ENCODE assay signal across 20 mouse cellular contexts in genomic region chr9:116267411-116267810, GRCm38 (mm10).
A peak's percentile ranks its signal among the peaks of the same experiment; 100 is the strongest.
DNase-seq lines count a peak whose midpoint lies in the region; ATAC-seq and TF ChIP-seq lines count a peak whose summit lies in the region.
"Had no signal": no experiment of that assay in that cellular context is flagged by ENCODE, and none has a peak within 500 bp of the region (broad histone marks: within the 10 kb centered on the region; RNA-seq: fewer than 3 reads in every experiment).

No protein-coding gene starts in this region.

- CTCF ChIA-PET in Patski (lab: Charles Lee), result no interaction called here

- no peak for ATAC-seq in kidney, postnatal 0 days (replicated peaks; ENCODE audit: low FRiP score, low read depth)
- peak; percentile 90 for ATAC-seq in Patski
- ATAC-seq in intestine, embryonic 16.5 days, result no peak
- ATAC-seq: forebrain, embryonic 16.5 days; intestine, postnatal 0 days had no signal

- H3K9me3 ChIP-seq in kidney, postnatal 0 days (replicated peaks; ENCODE audit: low read length), result no peaks in the 10 kb centered on the region
- H3K9me3 ChIP-seq in intestine, embryonic 16.5 days (ENCODE audit: control insufficient read depth, low read length), result no peaks in the 10 kb centered on the region
- H3K9me3 ChIP-seq: embryonic facial prominence, embryonic 13.5 days; forebrain, embryonic 12.5 days; heart, embryonic 10.5 days; heart, embryonic 15.5 days; hindbrain, embryonic 10.5 days had no signal

- H3K36me3 ChIP-seq in kidney, postnatal 0 days (ENCODE audit: insufficient read depth, low read length), result no peaks in the 10 kb centered on the region
- H3K36me3 ChIP-seq in intestine, embryonic 16.5 days (ENCODE audit: control insufficient read depth, insufficient read depth, low read length), result no peaks in the 10 kb centered on the region
- H3K36me3 ChIP-seq: embryonic facial prominence, embryonic 13.5 days; forebrain, embryonic 12.5 days; heart, embryonic 10.5 days; heart, embryonic 15.5 days; hindbrain, embryonic 10.5 days had no signal

- intact Hi-C loops in gastrocnemius, adult 2 months (cut with DNase I), result no loop called here

- in situ Hi-C loops in Patski (cut with MboI; ENCODE audit: low pct_unique_long_range_greater_than_20kb), result no loop called here

- peak overlapping the region; percentile 25; the same call in 1 of the 2 replicates for H3K27ac ChIP-seq in gastrocnemius, adult 2 months
- no peak overlapping the region for H3K27ac ChIP-seq in kidney, postnatal 0 days
- no peak overlapping the region for H3K27ac ChIP-seq in intestine, embryonic 16.5 days (ENCODE audit: low read length)
- H3K27ac ChIP-seq: embryonic facial prominence, embryonic 13.5 days; forebrain, embryonic 12.5 days; heart, embryonic 10.5 days; heart, embryonic 15.5 days; hindbrain, embryonic 10.5 days; hindbrain, embryonic 14.5 days had no signal

- 77% methylated on average over 4 of the region's 4 CpGs for WGBS in kidney, postnatal 0 days
- WGBS in intestine, embryonic 16.5 days, result 80% methylated on average over 4 of the region's 4 CpGs

- no peaks in the 10 kb centered on the region for H3K4me1 ChIP-seq in kidney, postnatal 0 days (replicated peaks; ENCODE audit: insufficient read depth, low read length)
- H3K4me1 ChIP-seq in intestine, embryonic 16.5 days (ENCODE audit: control insufficient read depth, insufficient read depth, low read length), result no peaks in the 10 kb centered on the region
- H3K4me1 ChIP-seq: embryonic facial prominence, embryonic 13.5 days; forebrain, embryonic 12.5 days; hindbrain, embryonic 10.5 days had no signal

- no peak for DNase-seq in gastrocnemius, adult 2 months
- DNase-seq in gastrocnemius, postnatal 4 days (ENCODE audit: low spot score in 2 of 2), result no peak
- DNase-seq in kidney, postnatal 0 days (ENCODE audit: low spot score), result peak; percentile 39
- no peak for DNase-seq in kidney, adult 9 months
- no peak for DNase-seq in Patski (ENCODE audit: low read depth, low spot score)
- DNase-seq in thymus, postnatal 0 days (ENCODE audit: low spot score), result no peak
- DNase-seq: adrenal gland, postnatal 10 days; cerebellum, adult 18-20 months; cerebellum, adult 9-11 months; cerebellum, postnatal 36 days; gastrocnemius, postnatal 36 days had no signal

- no peaks in the 10 kb centered on the region for H3K27me3 ChIP-seq in kidney, postnatal 0 days (ENCODE audit: insufficient read depth, low read length)
- H3K27me3 ChIP-seq in Patski, result no peaks in the 10 kb centered on the region
- H3K27me3 ChIP-seq in intestine, embryonic 16.5 days (replicated peaks; ENCODE audit: control insufficient read depth, insufficient read depth, low read length), result no peaks in the 10 kb centered on the region
- H3K27me3 ChIP-seq: embryonic facial prominence, embryonic 13.5 days; forebrain, embryonic 12.5 days; heart, embryonic 15.5 days had no signal

- POLR2A ChIA-PET in Patski (lab: Charles Lee), result no interaction called here

- no peak for TF ChIP-seq CTCF in gastrocnemius, adult 2 months (IDR thresholded peaks at IDR 0.05)
- TF ChIP-seq CTCF in kidney, postnatal 0 days (IDR thresholded peaks at IDR 0.05; ENCODE audit: low read depth), result no peak
- no peak for TF ChIP-seq CTCF in Patski (IDR thresholded peaks at IDR 0.05)

- H3K9ac ChIP-seq in kidney, postnatal 0 days (ENCODE audit: low read depth, low read length), result no peak overlapping the region
- no peak overlapping the region for H3K9ac ChIP-seq in intestine, embryonic 16.5 days (ENCODE audit: low read depth, low read length)
- H3K9ac ChIP-seq: embryonic facial prominence, embryonic 13.5 days; forebrain, embryonic 12.5 days; heart, embryonic 15.5 days; hindbrain, embryonic 14.5 days had no signal

- no peak overlapping the region for H3K4me3 ChIP-seq in gastrocnemius, adult 2 months
- no peak overlapping the region for H3K4me3 ChIP-seq in kidney, postnatal 0 days (replicated peaks; ENCODE audit: low read depth, low read length)
- H3K4me3 ChIP-seq in intestine, embryonic 16.5 days (ENCODE audit: low read length), result no peak overlapping the region
- H3K4me3 ChIP-seq: embryonic facial prominence, embryonic 13.5 days; forebrain, embryonic 12.5 days; heart, embryonic 10.5 days; heart, embryonic 15.5 days; hindbrain, embryonic 10.5 days had no signal

- H3K4me2 ChIP-seq in kidney, postnatal 0 days (ENCODE audit: low read length), result no peak overlapping the region
- no peak overlapping the region for H3K4me2 ChIP-seq in intestine, embryonic 16.5 days (ENCODE audit: low read depth, low read length)
- H3K4me2 ChIP-seq: embryonic facial prominence, embryonic 13.5 days; forebrain, embryonic 12.5 days; heart, embryonic 15.5 days; hindbrain, embryonic 14.5 days had no signal
